Mouse (Mus musculus): ENCODE measurements around the gene Map3k5.

Gene Map3k5

GRCm38 (mm10) chr10:20060320-20060970 is 126.2 kb downstream of the Map3k5 start:
- no peak for DNase-seq

GRCm38 (mm10) chr10:20064556-20065207 is 130.4 kb downstream of the Map3k5 start:
- no peak for DNase-seq

- DNase-seq: no peak
Measured at GRCm38 (mm10) chr10:20066069-20066665, 131.9 kb downstream of the Map3k5 start.

GRCm38 (mm10) chr10:20069771-20070460 is 135.6 kb downstream of the Map3k5 start:
- no peak for DNase-seq

- no peak for DNase-seq
Measured at GRCm38 (mm10) chr10:20070576-20071109, 136.4 kb downstream of the Map3k5 start.

GRCm38 (mm10) chr10:20071716-20072115 is 137.4 kb downstream of the Map3k5 start:
- no peak for DNase-seq

GRCm38 (mm10) chr10:20073236-20073893 is 139.1 kb downstream of the Map3k5 start:
- DNase-seq: peak; percentile 80

- DNase-seq: peak; percentile 22
Measured at GRCm38 (mm10) chr10:20076541-20077469, 142.5 kb downstream of the Map3k5 start.

- DNase-seq: no peak
Measured at GRCm38 (mm10) chr10:20078350-20078749, 144.1 kb downstream of the Map3k5 start.

- no peak for DNase-seq
Measured at GRCm38 (mm10) chr10:20087841-20088240, 153.6 kb downstream of the Map3k5 start.

- DNase-seq: no peak
Measured at GRCm38 (mm10) chr10:20089026-20089425, 154.8 kb downstream of the Map3k5 start.

- DNase-seq: no peak
Measured at GRCm38 (mm10) chr10:20090171-20090570, 155.9 kb downstream of the Map3k5 start.

- peak; percentile 28 for DNase-seq
Measured at GRCm38 (mm10) chr10:20091416-20091815, 157.1 kb downstream of the Map3k5 start.

- DNase-seq: no peak
Measured at GRCm38 (mm10) chr10:20092371-20092770, 158.1 kb downstream of the Map3k5 start.

GRCm38 (mm10) chr10:20101456-20101855 is 167.2 kb downstream of the Map3k5 start:
- DNase-seq: no peak

GRCm38 (mm10) chr10:20104271-20104931 is 170.1 kb downstream of the Map3k5 start:
- DNase-seq: peak; percentile 79

- no peak for DNase-seq
Measured at GRCm38 (mm10) chr10:20105575-20105974, 171.3 kb downstream of the Map3k5 start.

GRCm38 (mm10) chr10:20107031-20107430 is 172.8 kb downstream of the Map3k5 start:
- DNase-seq: no peak

- no peak for DNase-seq
Measured at GRCm38 (mm10) chr10:20111508-20111907, 177.2 kb downstream of the Map3k5 start.

GRCm38 (mm10) chr10:20112026-20112973 is 178.0 kb downstream of the Map3k5 start:
- no peak for DNase-seq

All from lung, postnatal 14 days (tissue).